In genomic region chr16:87796514-87797248, GRCm38 (mm10) we compare ENCODE assay signal across 8 mouse cellular contexts.
DNase-seq lines count a peak whose midpoint lies in the region; ATAC-seq lines count a peak whose summit lies in the region.

No protein-coding gene starts in this region.

- peaks cover 12% of the 10 kb centered on the region for H3K4me1 ChIP-seq in hindbrain, embryonic 16.5 days (ENCODE audit: control insufficient read depth, insufficient read depth, low read depth, low read length)

- intact Hi-C loops in left cerebral cortex, postnatal 10 days (cut with DNase I), result no loop called here

- H3K9me3 ChIP-seq in hindbrain, embryonic 16.5 days (ENCODE audit: control insufficient read depth, low read length), result no peaks in the 10 kb centered on the region

- H3K36me3 ChIP-seq in hindbrain, embryonic 16.5 days (ENCODE audit: control insufficient read depth, insufficient read depth, low read length), result no peaks in the 10 kb centered on the region

- ATAC-seq in frontal cortex, adult (ENCODE audit: low TSS enrichment), result peak; percentile 94
- peak; percentile 93 for ATAC-seq in hindbrain, embryonic 16.5 days

- 6% methylated on average over 20 of the region's 20 CpGs for WGBS in hindbrain, embryonic 16.5 days

- H3K27me3 ChIP-seq in hindbrain, embryonic 16.5 days (replicated peaks; ENCODE audit: control insufficient read depth, insufficient read depth, low read length), result no peaks in the 10 kb centered on the region

- peak overlapping the region; percentile 33 for H3K4me3 ChIP-seq in hindbrain, embryonic 16.5 days (ENCODE audit: low read length)

- H3K27ac ChIP-seq in hindbrain, embryonic 16.5 days (ENCODE audit: low read depth, low read length), result peak overlapping the region; percentile 44; the same call in 1 of the 2 replicates

- peak; percentile 7 for DNase-seq in adrenal gland, adult 8-10 months
- peak; percentile 11 for DNase-seq in cerebellum, adult 8-10 months
- DNase-seq in left cerebral cortex, postnatal 10 days (ENCODE audit: extremely low spot score in 1 of 2, low spot score in 2 of 2), result peak; percentile 17 to 66
- peak; percentile 60 for DNase-seq in lung, postnatal 36 days
- DNase-seq in right cerebral cortex, adult 2 months (ENCODE audit: low spot score in 2 of 2), result peak; percentile 37 to 54
- DNase-seq in spleen, adult 12 weeks (ENCODE audit: low spot score), result no peak

- H3K9ac ChIP-seq in hindbrain, embryonic 16.5 days (ENCODE audit: low read depth, low read length), result peak overlapping the region; percentile 52

- peak overlapping the region; percentile 70 for H3K4me2 ChIP-seq in hindbrain, embryonic 16.5 days (ENCODE audit: low read length)
